Mouse (Mus musculus) layer of hippocampus, postnatal 25 days (tissue): Measurements from ENCODE around the gene Cdc14b. TPM values are rescaled to one million over a fixed set of nuclear protein-coding genes. Genes with fewer than 3 reads are reported as not detected.

Source experiments
- DNase-seq, 2 experiments: peaks; one replicate each; pipeline ENCODE4 v3.0.0; 2022; ENCODE audit warnings: mixed read lengths in 2 of 2, low spot score in 1 of 2; ENCODE audit errors: extremely low spot score in 1 of 2
- total RNA-seq, 2 experiments: library from RNA; stranded (reverse); gene quantifications; 2 replicates each; pipeline ENCODE4 v1.2.3; 2021

Cdc14b gene
- total RNA-seq, 2 experiments from 2014 or later: 6.9 to 7.2 TPM

- no peak for DNase-seq
Measured at GRCm38 (mm10) chr13:64182091-64182490, 93.0 kb downstream of the Cdc14b start.

- DNase-seq: peak in 1 of 2 experiments; percentile 67
Measured at GRCm38 (mm10) chr13:64180888-64181287, 94.2 kb downstream of the Cdc14b start.

- DNase-seq: no peak
Measured at GRCm38 (mm10) chr13:64180300-64180699, 94.8 kb downstream of the Cdc14b start.

GRCm38 (mm10) chr13:64178746-64179652 is 96.1 kb downstream of the Cdc14b start:
- no peak for DNase-seq

GRCm38 (mm10) chr13:64178000-64178399 is 97.1 kb downstream of the Cdc14b start:
- no peak for DNase-seq

- no peak for DNase-seq
Measured at GRCm38 (mm10) chr13:64169746-64170145, 105.3 kb downstream of the Cdc14b start.

GRCm38 (mm10) chr13:64163147-64163715 is 111.9 kb downstream of the Cdc14b start:
- DNase-seq: no peak

- DNase-seq: peak; percentile 24 to 36
Measured at GRCm38 (mm10) chr13:64162626-64163025, 112.5 kb downstream of the Cdc14b start.

GRCm38 (mm10) chr13:64161916-64162611 is 113.0 kb downstream of the Cdc14b start:
- peak; percentile 26 to 37 for DNase-seq

- peak; percentile 93 to 95 for DNase-seq
Measured at GRCm38 (mm10) chr13:64161548-64161915, 113.6 kb downstream of the Cdc14b start, which contains the start of gene Habp4. Gene Habp4 (plus strand): TSS chr13:64161824.

GRCm38 (mm10) chr13:64156966-64157365 is 118.1 kb downstream of the Cdc14b start:
- no peak for DNase-seq

GRCm38 (mm10) chr13:64155171-64155571 is 119.9 kb downstream of the Cdc14b start:
- DNase-seq: no peak

GRCm38 (mm10) chr13:64154651-64155050 is 120.4 kb downstream of the Cdc14b start:
- DNase-seq: no peak

- DNase-seq: no peak
Measured at GRCm38 (mm10) chr13:64153751-64154267, 121.3 kb downstream of the Cdc14b start.

- DNase-seq: peak; percentile 80 to 89
Measured at GRCm38 (mm10) chr13:64153083-64153682, 121.9 kb downstream of the Cdc14b start, which contains the start of gene Zfp367. Gene Zfp367 (minus strand): TSS chr13:64153202.

- DNase-seq: peak in 1 of 2 experiments; percentile 18
Measured at GRCm38 (mm10) chr13:64152671-64153082, 122.4 kb downstream of the Cdc14b start.

- peak; percentile 59 for DNase-seq
Measured at GRCm38 (mm10) chr13:64152241-64152669, 122.8 kb downstream of the Cdc14b start.

GRCm38 (mm10) chr13:64150121-64150520 is 125.0 kb downstream of the Cdc14b start:
- no peak for DNase-seq
